Mouse (Mus musculus) bone marrow macrophage, adult 2 months (primary cell): Measurements from ENCODE around the gene Fam229a.

Experiments used
- CTCF ChIP-seq: IDR thresholded peaks from 2 replicates; pipeline ENCODE4 v1.5.1; 2012; ENCODE audit warnings: low read depth, mild to moderate bottlenecking, low read length, moderate library complexity
- POLR2A ChIP-seq: IDR thresholded peaks from 2 replicates; pipeline ENCODE4 v1.6.1; 2012; ENCODE audit warnings: mild to moderate bottlenecking, low read depth, low read length, borderline replicate concordance

- TF ChIP-seq CTCF (no peak), POLR2A (no peak)
These were observed 34.9 kb upstream of the Fam229a start for GRCm38 (mm10) chr4:129456126-129456525.
